Mouse (Mus musculus) ES-Bruce4 (cell line): Measurements from ENCODE around the gene Porcn.

Experiments used
- CTCF ChIP-seq: IDR thresholded peaks from one replicate; pipeline ENCODE4 v1.8.1; 2011; ENCODE audit warnings: low read depth, low read length
- POLR2A ChIP-seq: IDR thresholded peaks from one replicate; pipeline ENCODE4 v1.8.1; 2011; ENCODE audit warnings: low read length; ENCODE audit not compliant: insufficient read depth

- TF ChIP-seq CTCF (no peak), POLR2A (no peak)
These were observed 27.3 kb upstream of the Porcn start for GRCm38 (mm10) chrX:8233602-8234001.
